Mouse (Mus musculus) G1E (cell line): Measurements from ENCODE around the gene Pcp4.

Experiments used
- CTCF ChIP-seq: IDR thresholded peaks from 2 replicates; pipeline ENCODE4 v1.5.1; 2012; ENCODE audit warnings: low read depth, low read length, inconsistent platforms, mixed read lengths
- GATA1 ChIP-seq: IDR thresholded peaks from 2 replicates; pipeline ENCODE4 v1.6.1; 2012; ENCODE audit warnings: borderline replicate concordance, low read length, inconsistent platforms, mixed read lengths
- POLR2AphosphoS5 ChIP-seq: IDR thresholded peaks from 2 replicates; pipeline ENCODE4 v1.6.1; 2012; ENCODE audit warnings: low read depth, low read length, inconsistent platforms; ENCODE audit not compliant: insufficient replicate concordance
- TAL1 ChIP-seq: conservative IDR thresholded peaks from 2 replicates; pipeline ENCODE4 v1.6.1; 2012; ENCODE audit warnings: low read depth, low read length, inconsistent platforms, mixed read lengths

GRCm38 (mm10) chr16:96528471-96528870, 61.1 kb downstream of the Pcp4 start:
- TF ChIP-seq CTCF, result no peak
- no peak for TF ChIP-seq GATA1
- TF ChIP-seq POLR2AphosphoS5, result no peak
- TF ChIP-seq TAL1, result no peak
